Mouse (Mus musculus) ES-Bruce4 (cell line): ENCODE results near the gene Lats2.
A peak's percentile ranks its signal among the peaks of the same experiment; 100 is the strongest.

Experiments
- CTCF ChIP-seq: IDR thresholded peaks from one replicate; pipeline ENCODE4 v1.8.1; 2011; ENCODE audit warnings: low read depth, low read length
- EP300 ChIP-seq: IDR thresholded peaks from 2 replicates; pipeline ENCODE4 v1.6.1; 2011; ENCODE audit warnings: low read depth, low read length; ENCODE audit not compliant: insufficient read depth

DNA sequence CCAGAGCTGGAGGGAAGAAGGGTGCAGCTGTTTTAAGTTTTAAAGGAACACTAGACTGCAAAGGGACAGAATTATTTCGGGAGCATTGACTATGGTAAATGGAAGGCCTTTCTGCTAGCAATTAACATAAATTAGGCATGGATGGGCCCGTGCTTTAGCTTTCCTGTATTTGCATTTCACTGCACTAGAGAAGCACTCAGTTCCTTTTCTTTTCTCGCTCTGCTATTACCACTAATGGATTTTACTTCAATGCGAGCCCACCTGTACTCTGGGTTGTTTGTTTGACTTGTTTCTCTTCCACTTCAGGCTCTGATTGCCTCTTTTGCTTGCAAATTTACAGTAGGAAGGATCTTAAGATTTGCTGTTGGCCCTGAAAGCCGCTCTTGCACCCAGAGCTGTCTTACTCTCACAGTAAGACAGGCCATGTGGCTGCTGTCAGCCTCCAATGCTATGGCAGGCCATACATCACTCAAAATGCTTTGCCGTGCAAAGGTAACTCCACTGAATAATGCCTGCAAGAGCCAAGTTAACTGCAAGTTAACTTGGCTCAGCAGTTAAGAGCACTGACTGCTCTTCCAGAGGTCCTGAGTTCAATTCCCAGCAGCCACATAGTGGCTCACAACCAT is 25.4 kb downstream of the Lats2 start:
- no peak for TF ChIP-seq CTCF
- TF ChIP-seq EP300, result 0 out of 2 replicates have a peak, but pooled peaks have one; percentile 44
